In the genomic region with DNA sequence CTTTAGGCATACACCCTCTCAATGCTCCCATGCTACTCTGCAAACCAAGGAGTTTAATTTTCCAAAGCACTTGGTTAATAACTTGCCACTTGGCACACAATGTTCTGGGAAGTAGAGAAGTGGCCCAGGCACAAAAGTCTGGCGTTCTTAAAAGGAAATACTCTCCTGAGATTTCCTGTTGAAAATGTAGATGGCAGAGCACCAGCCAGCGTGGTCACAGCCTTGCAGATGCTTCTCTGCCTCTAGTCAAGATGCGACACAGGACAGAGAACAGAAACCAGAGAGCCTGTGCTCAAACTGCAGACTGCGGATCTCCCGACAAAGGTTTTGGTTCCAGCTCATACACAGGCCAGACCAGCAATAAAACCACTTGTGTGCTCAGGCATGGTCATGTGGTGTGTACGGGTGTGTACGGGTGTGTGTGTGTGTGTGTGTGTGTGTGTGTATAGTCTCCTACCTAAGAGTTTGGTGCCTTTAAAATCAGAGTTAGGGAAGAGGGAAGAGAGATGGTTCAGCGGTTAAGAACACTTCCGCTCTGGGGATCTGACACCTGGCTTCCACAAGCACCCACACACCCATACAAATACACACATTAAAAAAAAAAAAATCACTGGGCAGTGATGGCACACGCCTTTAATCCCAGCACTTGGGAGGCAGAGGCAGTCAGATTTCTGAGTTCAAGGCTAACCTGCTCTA, we compare ENCODE assay signal across 8 mouse cellular contexts. TPM values are rescaled to one million over a fixed set of nuclear protein-coding genes. Genes with fewer than 3 reads are reported as not detected.
DNase-seq lines count a peak whose midpoint lies in the region; ATAC-seq and TF ChIP-seq lines count a peak whose summit lies in the region.

No protein-coding gene starts in this region.

- no peaks in the 10 kb centered on the region for H3K27me3 ChIP-seq in G1E (ENCODE audit: insufficient read depth, low read length)
- no peaks in the 10 kb centered on the region for H3K27me3 ChIP-seq in liver, embryonic 16.5 days (ENCODE audit: control insufficient read depth, insufficient read depth, low read depth, low read length)
- no peaks in the 10 kb centered on the region for H3K27me3 ChIP-seq in stomach, embryonic 14.5 days (ENCODE audit: control insufficient read depth, insufficient read depth, low read length)

- DNase-seq in adrenal gland, postnatal 14 days, result peak; percentile 43
- no peak for DNase-seq in adrenal gland, adult 18-20 months (ENCODE audit: low spot score in 2 of 2)
- no peak for DNase-seq in G1E (ENCODE audit: low spot score)
- peak; percentile 13 to 31 for DNase-seq in heart, postnatal 36 days
- DNase-seq in left cerebral cortex, postnatal 14 days (ENCODE audit: low spot score in 2 of 2), result no peak
- no peak for DNase-seq in cerebellum, postnatal 25 days

- peak overlapping the region; percentile 74; the same call in 1 of the 2 replicates for H3K4me3 ChIP-seq in G1E (ENCODE audit: low read depth, low read length)
- no peak overlapping the region for H3K4me3 ChIP-seq in liver, embryonic 16.5 days (ENCODE audit: low read depth, low read length)
- H3K4me3 ChIP-seq in stomach, embryonic 14.5 days (ENCODE audit: low read depth, low read length), result peak overlapping the region; percentile 51

- H3K4me2 ChIP-seq in liver, embryonic 16.5 days (ENCODE audit: low read depth, low read length), result peak overlapping the region; percentile 98
- H3K4me2 ChIP-seq in stomach, embryonic 14.5 days (replicated peaks; ENCODE audit: low read depth, low read length), result peak overlapping the region; percentile 100

- H3K27ac ChIP-seq in liver, embryonic 16.5 days (ENCODE audit: low read length), result peak overlapping the region; percentile 53
- H3K27ac ChIP-seq in stomach, embryonic 14.5 days (ENCODE audit: low read length), result peak overlapping the region; percentile 4; the same call in 1 of the 2 replicates

- TF ChIP-seq CTCF in G1E (IDR thresholded peaks at IDR 0.05; ENCODE audit: low read depth, low read length), result no peak

- H3K36me3 ChIP-seq in G1E (replicated peaks), result peaks cover 36% of the 10 kb centered on the region
- H3K36me3 ChIP-seq in liver, embryonic 16.5 days (ENCODE audit: control insufficient read depth, insufficient read depth), result peaks cover 5% of the 10 kb centered on the region; the same call in 1 of the 2 replicates
- no peaks in the 10 kb centered on the region; the same call in 1 of the 2 replicates for H3K36me3 ChIP-seq in stomach, embryonic 14.5 days (ENCODE audit: control insufficient read depth, insufficient read depth, low read length)

- H3K9me3 ChIP-seq in G1E (replicated peaks), result no peaks in the 10 kb centered on the region
- no peaks in the 10 kb centered on the region for H3K9me3 ChIP-seq in liver, embryonic 16.5 days (replicated peaks; ENCODE audit: control insufficient read depth, low read length)
- H3K9me3 ChIP-seq in stomach, embryonic 14.5 days (ENCODE audit: control insufficient read depth, low read depth, low read length), result no peaks in the 10 kb centered on the region

- ATAC-seq in G1E (ENCODE audit: extremely low read depth, insufficient number of reproducible peaks, low FRiP score, poor library complexity, severe bottlenecking), result no peak
- no peak for ATAC-seq in liver, embryonic 16.5 days (ENCODE audit: low read depth)
- ATAC-seq in stomach, embryonic 14.5 days (ENCODE audit: insufficient number of reproducible peaks, insufficient read depth, low FRiP score, low read depth), result no peak

- no peak overlapping the region; the same call in 1 of the 2 replicates for H3K9ac ChIP-seq in liver, embryonic 16.5 days (ENCODE audit: low read depth, low read length)
- no peak overlapping the region; the same call in 1 of the 2 replicates for H3K9ac ChIP-seq in stomach, embryonic 14.5 days (replicated peaks; ENCODE audit: low read depth, low read length)

- H3K4me1 ChIP-seq in G1E (ENCODE audit: insufficient read depth, low read depth, low read length), result peaks cover 95% of the 10 kb centered on the region
- H3K4me1 ChIP-seq in liver, embryonic 16.5 days (ENCODE audit: control insufficient read depth, low read depth, low read length), result peaks cover 85% of the 10 kb centered on the region
- peaks cover 15% of the 10 kb centered on the region for H3K4me1 ChIP-seq in stomach, embryonic 14.5 days (ENCODE audit: control insufficient read depth, insufficient read depth, low read length)

- intact Hi-C loops in heart, postnatal 36 days (cut with DNase I), result loop anchor here (5.0 kb wide), 1 partner anchor 53 kb away; no protein-coding TSS in a partner anchor
- intact Hi-C loops in left cerebral cortex, postnatal 14 days (cut with DNase I), result loop anchor here (5.0 kb wide), 1 partner anchor 53 kb away; no protein-coding TSS in a partner anchor

- 64% methylated on average over 10 of the region's 10 CpGs for WGBS in liver, embryonic 16.5 days (ENCODE audit: insufficient replicate concordance)
- 77% methylated on average over 10 of the region's 10 CpGs for WGBS in stomach, embryonic 14.5 days

RNA-seq across cellular contexts. Expression of a gene that starts 0.7 kb away (rescaled TPM):
- total RNA-seq in adrenal gland, postnatal 14 days (2021), result 14.2 and 16.5 TPM in 2 replicates
- 10 to 100 TPM; 11.5 to 15.3 TPM for total RNA-seq in adrenal gland, adult 18-20 months (2021)
- total RNA-seq in G1E (2014; fragmentation: Nextera tagmentation) (6.3 and 12.3 TPM in 2 replicates), G1E (2017) (15.0 and 17.4 TPM in 2 replicates)
- polyA plus RNA-seq in G1E (2012), result 18.7 and 20.5 TPM in 2 replicates
- 10 to 100 TPM in 1 of 2 experiments, 1 to 10 TPM in 1; 8.7 to 10.4 TPM for total RNA-seq in heart, postnatal 36 days (2021)
- polyA plus RNA-seq in liver, embryonic 16.5 days (2015; fragmentation: Nextera tagmentation; extraction: Ambion mirVana), result 22.6 and 24.9 TPM in 2 replicates
- polyA plus RNA-seq in stomach, embryonic 14.5 days (2014; fragmentation: Nextera tagmentation; extraction: Ambion mirVana), result 4.6 and 5.1 TPM in 2 replicates
- 10 to 100 TPM; 20.0 to 20.7 TPM for total RNA-seq in left cerebral cortex, postnatal 14 days (2021)

RNA-seq across cellular contexts. Expression of a gene that starts 6.3 kb away (rescaled TPM):
- 13.9 and 24.7 TPM in 2 replicates for total RNA-seq in adrenal gland, postnatal 14 days (2021)
- 1 to 10 TPM; 8.1 to 9.1 TPM for total RNA-seq in adrenal gland, adult 18-20 months (2021)
- 1.7 TPM in 1 of 2 replicates, not detected in the other for total RNA-seq in G1E (2014; fragmentation: Nextera tagmentation)
- total RNA-seq in G1E (2017), result 0.58 and 1.8 TPM in 2 replicates
- not detected in 2 replicates for polyA plus RNA-seq in G1E (2012)
- total RNA-seq in heart, postnatal 36 days (2021), result 1 to 10 TPM; 5.4 to 7.1 TPM
- 19.6 and 20.4 TPM in 2 replicates for polyA plus RNA-seq in liver, embryonic 16.5 days (2015; fragmentation: Nextera tagmentation; extraction: Ambion mirVana)
- 23.3 and 26.3 TPM in 2 replicates for polyA plus RNA-seq in stomach, embryonic 14.5 days (2014; fragmentation: Nextera tagmentation; extraction: Ambion mirVana)
- total RNA-seq in left cerebral cortex, postnatal 14 days (2021), result under 1 TPM; 0.33 to 0.95 TPM

RNA-seq across cellular contexts. Expression of a gene that starts 15.8 kb away (rescaled TPM):
- total RNA-seq in adrenal gland, postnatal 14 days (2021), result 6.8 and 123 TPM in 2 replicates
- not detected for total RNA-seq in adrenal gland, adult 18-20 months (2021)
- total RNA-seq in G1E (2014; fragmentation: Nextera tagmentation), result not detected in 2 replicates
- total RNA-seq in G1E (2017), result 0.33 and 0.41 TPM in 2 replicates
- 0.03 TPM in 1 of 2 replicates, not detected in the other for polyA plus RNA-seq in G1E (2012)
- not detected for total RNA-seq in heart, postnatal 36 days (2021)
- polyA plus RNA-seq in liver, embryonic 16.5 days (2015; fragmentation: Nextera tagmentation; extraction: Ambion mirVana), result 753 and 817 TPM in 2 replicates
- 14.9 and 17.2 TPM in 2 replicates for polyA plus RNA-seq in stomach, embryonic 14.5 days (2014; fragmentation: Nextera tagmentation; extraction: Ambion mirVana)
- total RNA-seq in left cerebral cortex, postnatal 14 days (2021), result not detected

RNA-seq across cellular contexts. Expression of a gene that starts 31.4 kb away (rescaled TPM):
- 127 and 135 TPM in 2 replicates for total RNA-seq in adrenal gland, postnatal 14 days (2021)
- 100 to 1,000 TPM; 118 to 147 TPM for total RNA-seq in adrenal gland, adult 18-20 months (2021)
- total RNA-seq in G1E (2014; fragmentation: Nextera tagmentation) (537 and 539 TPM in 2 replicates), G1E (2017) (147 and 150 TPM in 2 replicates)
- polyA plus RNA-seq in G1E (2012), result 55.3 and 90.1 TPM in 2 replicates
- total RNA-seq in heart, postnatal 36 days (2021), result 10 to 100 TPM; 82.9 to 92.8 TPM
- 24.1 and 25.3 TPM in 2 replicates for polyA plus RNA-seq in liver, embryonic 16.5 days (2015; fragmentation: Nextera tagmentation; extraction: Ambion mirVana)
- 79.7 and 79.8 TPM in 2 replicates for polyA plus RNA-seq in stomach, embryonic 14.5 days (2014; fragmentation: Nextera tagmentation; extraction: Ambion mirVana)
- 100 to 1,000 TPM; 115 to 116 TPM for total RNA-seq in left cerebral cortex, postnatal 14 days (2021)

RNA-seq across cellular contexts. Expression of a gene that starts 32.7 kb away (rescaled TPM):
- total RNA-seq in adrenal gland, postnatal 14 days (2021), result 54.0 and 116 TPM in 2 replicates
- 10 to 100 TPM; 13.7 to 28.0 TPM for total RNA-seq in adrenal gland, adult 18-20 months (2021)
- total RNA-seq in G1E (2014; fragmentation: Nextera tagmentation) (not detected in 2 replicates), G1E (2017) (0.38 TPM in 1 of 2 replicates, not detected in the other)
- not detected in 2 replicates for polyA plus RNA-seq in G1E (2012)
- 10 to 100 TPM; 25.4 to 26.1 TPM for total RNA-seq in heart, postnatal 36 days (2021)
- 363 and 402 TPM in 2 replicates for polyA plus RNA-seq in liver, embryonic 16.5 days (2015; fragmentation: Nextera tagmentation; extraction: Ambion mirVana)
- polyA plus RNA-seq in stomach, embryonic 14.5 days (2014; fragmentation: Nextera tagmentation; extraction: Ambion mirVana), result 54.2 and 59.0 TPM in 2 replicates
- 10 to 100 TPM; 16.4 to 17.5 TPM for total RNA-seq in left cerebral cortex, postnatal 14 days (2021)

Comparison
In these comparisons a context has a peak if more than half of its experiments do, and no peak if none do; other contexts are left out.
1. DNase-seq: peak in adrenal gland, postnatal 14 days (single experiment) and heart, postnatal 36 days (2 of 2); none in adrenal gland, adult 18-20 months (0 of 2), G1E (single experiment), left cerebral cortex, postnatal 14 days (0 of 2) and cerebellum, postnatal 25 days (0 of 2).